Mouse (Mus musculus): ENCODE results near the gene Tfpi. TPM values are rescaled to one million over a fixed set of nuclear protein-coding genes. Genes with fewer than 3 reads are reported as not detected.
A peak's percentile ranks its signal among the peaks of the same experiment; 100 is the strongest.
"Not testable (repeated sequence)": the region's sequence is repeated elsewhere in the genome, so short reads cannot be mapped to it uniquely, and the experiment has no call there.

The Tfpi gene
- polyA plus RNA-seq, 1 experiment from 2014 or later: 78.8 TPM

GRCm38 (mm10) chr2:84389075-84389474, 87.5 kb downstream of the Tfpi start:
- Histone ChIP-seq H3K27me3 (replicated peaks) (no peaks in the 10 kb centered on the region), H3K36me3 (no peaks in the 10 kb centered on the region), H3K4me1 (replicated peaks) (peaks cover 34% of the 10 kb centered on the region), H3K4me2 (no peak overlapping the region), H3K9ac (no peak overlapping the region), H3K27ac (ENCODE audit: poor library complexity, severe bottlenecking) (peak overlapping the region; percentile 70), H3K9me3 (replicated peaks) (no peaks in the 10 kb centered on the region), H3K4me3 (no peak overlapping the region)
- ATAC-seq (ENCODE audit: insufficient number of reproducible peaks, low FRiP score): 0 out of 2 replicates have a peak, but pooled peaks have one; percentile 37

- H3K4me3 ChIP-seq; H3K4me2 ChIP-seq; H3K9me3 ChIP-seq (replicated peaks); ATAC-seq (ENCODE audit: insufficient number of reproducible peaks, low FRiP score); H3K9ac ChIP-seq; H3K36me3 ChIP-seq; H3K27me3 ChIP-seq (replicated peaks): not testable (repeated sequence)
- peak overlapping the region; percentile 73 for H3K27ac ChIP-seq (ENCODE audit: poor library complexity, severe bottlenecking)
- peaks cover 36% of the 10 kb centered on the region for H3K4me1 ChIP-seq (replicated peaks)
- WGBS: 72% methylated on average over 14 of the region's 14 CpGs
These were observed 88.0 kb downstream of the Tfpi start for GRCm38 (mm10) chr2:84388537-84388936.

- no peak overlapping the region for H3K9ac ChIP-seq
- no peak for ATAC-seq (ENCODE audit: insufficient number of reproducible peaks, low FRiP score)
These were observed 88.6 kb downstream of the Tfpi start for GRCm38 (mm10) chr2:84388023-84388416.

GRCm38 (mm10) chr2:84387394-84388022, 89.1 kb downstream of the Tfpi start:
- 40% methylated on average over 11 of the region's 11 CpGs for WGBS
- no peak for ATAC-seq (ENCODE audit: insufficient number of reproducible peaks, low FRiP score)
- H3K4me3 ChIP-seq: peak overlapping the region; percentile 27; the same call in 1 of the 2 replicates

More at GRCm38 (mm10) chr2:84388023-84388416, 88.6 kb downstream of the Tfpi start:
- Histone ChIP-seq H3K36me3 (no peaks in the 10 kb centered on the region), H3K9me3 (replicated peaks) (no peaks in the 10 kb centered on the region), H3K4me2 (no peak overlapping the region), H3K27ac (ENCODE audit: poor library complexity, severe bottlenecking) (peak overlapping the region; percentile 73), H3K4me3 (no peak overlapping the region), H3K27me3 (replicated peaks) (no peaks in the 10 kb centered on the region), H3K4me1 (replicated peaks) (peaks cover 36% of the 10 kb centered on the region)
- WGBS: 39% methylated on average over 7 of the region's 7 CpGs

GRCm38 (mm10) chr2:84386563-84387393, 89.8 kb downstream of the Tfpi start:
- H3K9ac ChIP-seq: no peak overlapping the region
- no peaks in the 10 kb centered on the region for H3K9me3 ChIP-seq (replicated peaks)
- WGBS: 48% methylated on average over 18 of the region's 18 CpGs
- H3K27ac ChIP-seq (ENCODE audit: poor library complexity, severe bottlenecking): peak overlapping the region; percentile 73
- peak overlapping the region; percentile 27 for H3K4me3 ChIP-seq
- peaks cover 36% of the 10 kb centered on the region for H3K4me1 ChIP-seq (replicated peaks)
- H3K36me3 ChIP-seq: no peaks in the 10 kb centered on the region
- no peak for ATAC-seq (ENCODE audit: insufficient number of reproducible peaks, low FRiP score)
- H3K27me3 ChIP-seq (replicated peaks): no peaks in the 10 kb centered on the region
- peak overlapping the region; percentile 50 for H3K4me2 ChIP-seq

More at GRCm38 (mm10) chr2:84387394-84388022, 89.1 kb downstream of the Tfpi start:
- H3K36me3 ChIP-seq: no peaks in the 10 kb centered on the region
- H3K9me3 ChIP-seq (replicated peaks): no peaks in the 10 kb centered on the region
- no peaks in the 10 kb centered on the region for H3K27me3 ChIP-seq (replicated peaks)
- no peak overlapping the region for H3K9ac ChIP-seq
- H3K4me2 ChIP-seq: peak overlapping the region; percentile 50
- H3K4me1 ChIP-seq (replicated peaks): peaks cover 36% of the 10 kb centered on the region
- peak overlapping the region; percentile 73 for H3K27ac ChIP-seq (ENCODE audit: poor library complexity, severe bottlenecking)

- ATAC-seq (ENCODE audit: insufficient number of reproducible peaks, low FRiP score): no peak
- H3K27ac ChIP-seq (ENCODE audit: poor library complexity, severe bottlenecking): no peak overlapping the region; the same call in 1 of the 2 replicates
- 26% methylated on average over 6 of the region's 6 CpGs for WGBS
- H3K9ac ChIP-seq: no peak overlapping the region
- H3K36me3 ChIP-seq: no peaks in the 10 kb centered on the region
- H3K4me1 ChIP-seq (replicated peaks): peaks cover 42% of the 10 kb centered on the region
- H3K27me3 ChIP-seq (replicated peaks): no peaks in the 10 kb centered on the region
- H3K4me2 ChIP-seq: no peak overlapping the region
- no peak overlapping the region for H3K4me3 ChIP-seq
- H3K9me3 ChIP-seq (replicated peaks): no peaks in the 10 kb centered on the region
These were observed 91.5 kb downstream of the Tfpi start for GRCm38 (mm10) chr2:84384911-84385693.

- Histone ChIP-seq H3K9ac (no peak overlapping the region), H3K4me1 (replicated peaks) (peaks cover 35% of the 10 kb centered on the region), H3K36me3 (no peaks in the 10 kb centered on the region), H3K27me3 (replicated peaks) (no peaks in the 10 kb centered on the region), H3K27ac (ENCODE audit: poor library complexity, severe bottlenecking) (peak overlapping the region; percentile 6; the same call in 1 of the 2 replicates), H3K4me3 (no peak overlapping the region), H3K4me2 (no peak overlapping the region), H3K9me3 (replicated peaks) (no peaks in the 10 kb centered on the region)
- ATAC-seq (ENCODE audit: insufficient number of reproducible peaks, low FRiP score): no peak
- 72% methylated on average over 4 of the region's 4 CpGs for WGBS
These were observed 92.7 kb downstream of the Tfpi start for GRCm38 (mm10) chr2:84383828-84384227.

Other genes starting within 250 kb of the Tfpi start
- 65.1 and 69.5 TPM in 2 replicates for gene Calcrl, start 51.4 kb downstream of the Tfpi start, polyA plus RNA-seq (2016; fragmentation: Nextera tagmentation; extraction: Ambion mirVana)
- 105 and 109 TPM in 2 replicates for gene Ctnnd1, start 174.0 kb upstream of the Tfpi start, polyA plus RNA-seq (2016; fragmentation: Nextera tagmentation; extraction: Ambion mirVana)
- 0.10 TPM in 2 replicates for gene Btbd18, start 182.3 kb upstream of the Tfpi start, polyA plus RNA-seq (2016; fragmentation: Nextera tagmentation; extraction: Ambion mirVana)
- gene Selenoh, start 194.0 kb upstream of the Tfpi start, polyA plus RNA-seq (2016; fragmentation: Nextera tagmentation; extraction: Ambion mirVana): 279 and 282 TPM in 2 replicates
- not detected in 2 replicates for gene Gm28635, start 201.3 kb upstream of the Tfpi start, polyA plus RNA-seq (2016; fragmentation: Nextera tagmentation; extraction: Ambion mirVana)
- 28.8 and 30.3 TPM in 2 replicates for gene Med19, start 201.6 kb upstream of the Tfpi start, polyA plus RNA-seq (2016; fragmentation: Nextera tagmentation; extraction: Ambion mirVana)
- 154 and 158 TPM in 2 replicates for gene Tmx2, start 202.4 kb upstream of the Tfpi start, polyA plus RNA-seq (2016; fragmentation: Nextera tagmentation; extraction: Ambion mirVana)
- gene Zdhhc5, start 238.4 kb upstream of the Tfpi start, polyA plus RNA-seq (2016; fragmentation: Nextera tagmentation; extraction: Ambion mirVana): 35.4 and 38.9 TPM in 2 replicates

All from heart, embryonic 12.5 days (tissue).